Mouse (Mus musculus): ENCODE data around the gene Cldn7.

Gene Cldn7

DNA sequence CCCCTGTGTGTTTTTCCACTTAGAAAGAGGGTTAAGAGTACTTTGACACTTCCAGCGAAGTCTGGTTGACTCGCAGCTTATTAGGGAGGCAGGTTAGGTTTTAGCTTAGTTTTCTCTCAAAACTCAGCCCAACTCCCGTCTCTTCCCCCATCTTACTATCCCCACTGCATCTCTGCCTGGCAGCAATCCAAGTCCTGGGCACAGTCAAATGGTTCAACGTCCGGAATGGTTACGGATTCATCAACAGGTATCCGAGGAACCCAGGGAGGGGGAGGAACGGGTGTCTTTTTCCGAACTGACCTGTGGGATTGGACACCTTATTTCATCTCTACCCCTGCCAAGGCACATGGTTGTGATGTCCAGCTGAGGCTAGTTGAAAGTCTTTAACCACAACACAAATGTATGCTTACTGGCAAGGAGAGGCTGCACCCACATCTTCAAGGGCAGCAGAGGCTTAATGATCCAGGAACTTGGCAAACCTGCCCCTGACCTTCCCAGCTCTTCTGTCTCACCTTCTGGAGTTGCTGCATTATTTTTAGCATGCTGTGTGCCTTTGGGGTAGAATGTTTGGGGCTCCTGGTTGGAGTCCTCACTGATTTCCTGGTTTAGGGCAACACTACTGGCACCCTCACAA, 27.7 kb upstream of the Cldn7 start:
- TF ChIP-seq CTCF (conservative IDR thresholded peaks at IDR 0.05; ENCODE audit: low read length) (no peak), NANOG (IDR thresholded peaks at IDR 0.05; ENCODE audit: borderline replicate concordance, low read length) (no peak), POU5F1 (IDR thresholded peaks at IDR 0.05; ENCODE audit: borderline replicate concordance, low read length) (no peak)
- Histone ChIP-seq H3K9me3 (ENCODE audit: low read length) (no peaks in the 10 kb centered on the region), H3K36me3 (ENCODE audit: insufficient read depth, low read length) (peaks cover 7% of the 10 kb centered on the region), H3K4me3 (replicated peaks; ENCODE audit: low read length) (peak overlapping the region; percentile 80), H3K4me1 (replicated peaks; ENCODE audit: low read depth, low read length) (peaks cover 61% of the 10 kb centered on the region), H3K27me3 (ENCODE audit: insufficient read depth, low read length) (peaks cover 58% of the 10 kb centered on the region)

DNA sequence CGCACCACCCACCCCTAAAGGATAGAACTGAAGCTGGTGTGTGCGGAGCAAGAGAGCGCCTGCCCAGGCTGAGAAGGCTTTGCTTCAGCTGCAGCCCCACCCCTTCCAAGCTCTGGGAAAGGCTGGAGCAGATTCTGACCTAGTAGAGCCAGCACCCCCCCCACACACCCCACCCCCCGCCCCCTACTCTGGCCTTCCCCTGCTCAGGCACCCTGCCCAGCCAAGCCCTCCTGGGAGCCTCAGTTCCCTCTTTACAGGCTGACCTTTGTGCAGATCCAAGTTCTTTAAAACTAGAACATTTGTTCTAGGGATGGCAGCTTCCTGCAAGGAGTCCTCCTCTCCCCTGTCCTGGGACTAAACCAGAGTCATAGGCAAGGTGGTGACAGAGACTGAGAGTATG, 27.2 kb upstream of the Cldn7 start:
- no peaks in the 10 kb centered on the region for H3K9me3 ChIP-seq (ENCODE audit: low read length)
- H3K4me3 ChIP-seq (replicated peaks; ENCODE audit: low read length) = no peak overlapping the region
- H3K27me3 ChIP-seq (ENCODE audit: insufficient read depth, low read length) = peaks cover 58% of the 10 kb centered on the region
- peaks cover 62% of the 10 kb centered on the region for H3K4me1 ChIP-seq (replicated peaks; ENCODE audit: low read depth, low read length)
- TF ChIP-seq CTCF (conservative IDR thresholded peaks at IDR 0.05; ENCODE audit: low read length) (no peak), POU5F1 (IDR thresholded peaks at IDR 0.05; ENCODE audit: borderline replicate concordance, low read length) (no peak), NANOG (IDR thresholded peaks at IDR 0.05; ENCODE audit: borderline replicate concordance, low read length) (no peak)
- H3K36me3 ChIP-seq (ENCODE audit: insufficient read depth, low read length) = peaks cover 7% of the 10 kb centered on the region

DNA sequence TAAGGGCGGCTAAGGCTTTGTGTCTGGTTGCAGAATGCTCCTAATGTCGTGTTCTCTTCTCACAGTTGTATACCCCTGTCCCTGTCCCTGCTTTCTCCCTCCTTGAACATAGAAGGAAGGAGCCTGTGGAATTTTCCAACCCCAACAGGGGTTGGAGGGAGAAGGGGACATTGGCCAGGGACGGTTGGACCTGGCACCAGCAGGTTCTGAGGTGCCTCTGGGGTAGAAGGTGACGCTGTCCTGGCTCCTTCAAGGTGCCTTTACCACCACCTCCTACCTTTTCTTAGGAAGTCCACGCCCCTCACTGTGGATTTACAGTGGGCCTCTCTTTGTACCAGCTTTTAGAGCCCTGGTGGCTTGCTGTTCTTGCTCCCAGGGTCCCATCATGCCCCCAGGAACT, 26.7 kb upstream of the Cldn7 start:
- Histone ChIP-seq H3K4me1 (replicated peaks; ENCODE audit: low read depth, low read length) (peaks cover 66% of the 10 kb centered on the region), H3K27me3 (ENCODE audit: insufficient read depth, low read length) (peaks cover 61% of the 10 kb centered on the region), H3K4me3 (replicated peaks; ENCODE audit: low read length) (no peak overlapping the region), H3K36me3 (ENCODE audit: insufficient read depth, low read length) (peaks cover 7% of the 10 kb centered on the region), H3K9me3 (ENCODE audit: low read length) (no peaks in the 10 kb centered on the region)
- no peak for TF ChIP-seq CTCF (conservative IDR thresholded peaks at IDR 0.05; ENCODE audit: low read length)
- TF ChIP-seq NANOG (IDR thresholded peaks at IDR 0.05; ENCODE audit: borderline replicate concordance, low read length) = no peak
- no peak for TF ChIP-seq POU5F1 (IDR thresholded peaks at IDR 0.05; ENCODE audit: borderline replicate concordance, low read length)

DNA sequence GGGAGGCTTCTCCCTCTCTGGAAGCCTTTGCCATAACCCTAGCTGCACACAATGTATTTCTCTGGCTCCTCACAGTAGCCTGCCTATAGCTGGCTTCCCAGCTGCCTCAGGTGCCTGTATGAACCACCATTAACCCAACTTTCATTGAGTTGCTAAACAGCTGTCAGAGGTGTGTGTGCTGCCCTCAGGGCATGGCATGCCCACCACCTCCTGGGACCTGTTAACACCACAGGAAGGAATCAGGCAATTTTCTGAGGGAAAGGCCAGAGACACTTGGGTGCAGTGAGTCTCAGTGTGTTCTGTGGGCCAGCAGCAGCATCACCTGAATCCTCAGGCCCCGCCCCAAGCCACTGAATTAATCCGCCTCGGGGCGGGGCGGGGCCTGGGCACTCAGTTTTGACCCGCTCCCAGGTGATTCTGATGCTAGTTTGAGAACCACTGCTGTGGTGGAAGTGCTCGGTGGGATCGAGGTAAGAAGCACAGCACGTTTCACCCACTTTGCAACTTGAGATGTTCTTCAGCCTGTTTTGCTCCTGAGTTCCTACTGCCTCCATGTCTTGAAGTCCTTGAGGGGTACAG, 26.1 kb upstream of the Cldn7 start:
- Histone ChIP-seq H3K9me3 (ENCODE audit: low read length) (no peaks in the 10 kb centered on the region), H3K27me3 (ENCODE audit: insufficient read depth, low read length) (peaks cover 65% of the 10 kb centered on the region), H3K4me1 (replicated peaks; ENCODE audit: low read depth, low read length) (peaks cover 73% of the 10 kb centered on the region), H3K36me3 (ENCODE audit: insufficient read depth, low read length) (peaks cover 7% of the 10 kb centered on the region), H3K4me3 (replicated peaks; ENCODE audit: low read length) (no peak overlapping the region)
- TF ChIP-seq POU5F1 (IDR thresholded peaks at IDR 0.05; ENCODE audit: borderline replicate concordance, low read length) (no peak), NANOG (IDR thresholded peaks at IDR 0.05; ENCODE audit: borderline replicate concordance, low read length) (no peak), CTCF (conservative IDR thresholded peaks at IDR 0.05; ENCODE audit: low read length) (no peak)

DNA sequence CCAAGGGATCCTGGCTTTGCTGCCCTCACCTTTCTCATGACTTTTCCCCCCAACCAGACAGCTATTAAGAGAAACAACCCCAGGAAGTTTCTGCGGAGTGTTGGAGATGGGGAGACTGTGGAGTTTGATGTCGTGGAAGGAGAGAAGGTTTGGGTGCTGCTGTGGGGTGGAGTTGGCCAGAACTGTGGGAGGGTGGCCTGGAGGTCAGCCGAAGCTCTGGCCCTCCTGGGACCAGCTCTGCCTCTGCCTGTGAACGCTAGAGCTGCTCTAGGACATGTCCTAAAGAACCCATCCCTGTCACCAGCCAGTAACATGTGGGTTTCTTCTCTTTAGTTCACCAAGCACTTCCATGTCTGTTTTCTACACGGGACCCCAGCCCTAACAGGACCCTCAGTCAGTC, 25.4 kb upstream of the Cldn7 start:
- H3K4me1 ChIP-seq (replicated peaks; ENCODE audit: low read depth, low read length) = peaks cover 74% of the 10 kb centered on the region
- H3K9me3 ChIP-seq (ENCODE audit: low read length) = no peaks in the 10 kb centered on the region
- TF ChIP-seq CTCF (conservative IDR thresholded peaks at IDR 0.05; ENCODE audit: low read length) (no peak), NANOG (IDR thresholded peaks at IDR 0.05; ENCODE audit: borderline replicate concordance, low read length) (no peak), POU5F1 (IDR thresholded peaks at IDR 0.05; ENCODE audit: borderline replicate concordance, low read length) (no peak)
- peaks cover 9% of the 10 kb centered on the region for H3K36me3 ChIP-seq (ENCODE audit: insufficient read depth, low read length)
- H3K27me3 ChIP-seq (ENCODE audit: insufficient read depth, low read length) = peaks cover 65% of the 10 kb centered on the region
- H3K4me3 ChIP-seq (replicated peaks; ENCODE audit: low read length) = no peak overlapping the region

DNA sequence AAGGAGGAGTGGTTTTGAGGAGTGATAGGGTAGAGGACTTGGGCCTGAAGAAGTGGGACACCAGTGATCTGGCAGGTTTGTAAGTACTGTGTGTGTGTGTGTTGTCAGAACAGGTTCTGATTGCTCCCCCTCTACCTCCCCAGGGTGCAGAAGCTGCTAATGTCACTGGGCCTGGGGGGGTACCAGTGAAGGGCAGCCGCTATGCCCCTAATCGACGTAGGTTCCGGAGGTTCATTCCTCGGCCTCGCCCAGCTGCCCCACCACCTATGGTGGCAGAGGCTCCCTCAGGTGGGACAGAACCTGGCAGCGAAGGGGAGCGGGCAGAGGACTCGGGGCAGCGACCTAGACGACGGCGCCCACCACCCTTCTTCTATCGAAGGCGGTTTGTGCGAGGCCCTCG, 24.8 kb upstream of the Cldn7 start:
- Histone ChIP-seq H3K9me3 (ENCODE audit: low read length) (no peaks in the 10 kb centered on the region), H3K4me1 (replicated peaks; ENCODE audit: low read depth, low read length) (peaks cover 74% of the 10 kb centered on the region), H3K27me3 (ENCODE audit: insufficient read depth, low read length) (peaks cover 63% of the 10 kb centered on the region), H3K36me3 (ENCODE audit: insufficient read depth, low read length) (peaks cover 14% of the 10 kb centered on the region), H3K4me3 (replicated peaks; ENCODE audit: low read length) (no peak overlapping the region)
- TF ChIP-seq POU5F1 (IDR thresholded peaks at IDR 0.05; ENCODE audit: borderline replicate concordance, low read length) (no peak), CTCF (conservative IDR thresholded peaks at IDR 0.05; ENCODE audit: low read length) (no peak), NANOG (IDR thresholded peaks at IDR 0.05; ENCODE audit: borderline replicate concordance, low read length) (no peak)

DNA sequence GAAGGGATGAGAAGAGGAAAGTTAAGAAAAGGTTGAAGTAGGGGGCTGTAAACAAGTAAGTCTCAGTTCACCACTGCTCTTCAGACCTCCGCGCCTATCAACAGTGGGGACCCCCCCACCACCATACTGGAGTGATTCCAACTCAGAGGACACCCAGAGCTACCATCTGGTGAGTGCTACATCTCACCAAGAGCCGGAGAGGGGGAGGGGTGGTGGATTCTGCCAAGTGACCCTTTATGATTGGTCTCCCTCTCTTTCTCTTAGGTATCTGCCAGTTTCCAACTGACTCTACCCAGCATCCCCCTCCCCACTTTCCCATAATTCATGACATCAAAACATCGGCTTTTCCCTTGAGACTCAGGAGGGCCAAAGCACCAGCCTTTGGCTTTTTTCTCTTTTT, 23.6 kb upstream of the Cldn7 start:
- no peaks in the 10 kb centered on the region for H3K9me3 ChIP-seq (ENCODE audit: low read length)
- peaks cover 18% of the 10 kb centered on the region for H3K36me3 ChIP-seq (ENCODE audit: insufficient read depth, low read length)
- no peak for TF ChIP-seq CTCF (conservative IDR thresholded peaks at IDR 0.05; ENCODE audit: low read length)
- peaks cover 83% of the 10 kb centered on the region for H3K4me1 ChIP-seq (replicated peaks; ENCODE audit: low read depth, low read length)
- no peak overlapping the region for H3K4me3 ChIP-seq (replicated peaks; ENCODE audit: low read length)
- peaks cover 68% of the 10 kb centered on the region for H3K27me3 ChIP-seq (ENCODE audit: insufficient read depth, low read length)

DNA sequence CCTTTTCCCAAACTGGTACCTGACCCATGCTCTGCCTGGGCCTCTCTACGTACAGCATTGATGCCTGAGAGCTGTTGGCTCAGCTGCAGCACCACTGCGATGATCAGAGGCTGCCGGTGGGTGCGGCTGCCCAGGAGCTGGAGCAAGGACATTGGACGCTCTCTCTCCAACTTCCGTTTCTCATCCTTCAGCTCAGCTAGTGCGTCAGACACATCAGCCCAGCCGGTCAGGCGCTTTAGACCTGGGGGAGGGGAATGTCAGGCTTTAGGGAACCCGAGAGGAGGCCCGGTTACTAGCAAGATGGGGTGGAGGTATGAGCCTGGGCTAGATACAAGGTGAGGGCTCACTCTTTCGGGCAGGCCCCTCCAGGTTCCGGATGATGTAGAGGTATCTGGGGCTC, 19.4 kb upstream of the Cldn7 start:
- peaks cover 18% of the 10 kb centered on the region for H3K36me3 ChIP-seq (ENCODE audit: insufficient read depth, low read length)
- H3K4me1 ChIP-seq (replicated peaks; ENCODE audit: low read depth, low read length) = peaks cover 71% of the 10 kb centered on the region
- H3K4me3 ChIP-seq (replicated peaks; ENCODE audit: low read length) = no peak overlapping the region

More for the DNA sequence above, 19.4 kb upstream of the Cldn7 start:
- TF ChIP-seq POU5F1 (IDR thresholded peaks at IDR 0.05; ENCODE audit: borderline replicate concordance, low read length) (no peak), CTCF (conservative IDR thresholded peaks at IDR 0.05; ENCODE audit: low read length) (no peak), NANOG (IDR thresholded peaks at IDR 0.05; ENCODE audit: borderline replicate concordance, low read length) (no peak)
- H3K27me3 ChIP-seq (ENCODE audit: insufficient read depth, low read length) = peaks cover 55% of the 10 kb centered on the region
- H3K9me3 ChIP-seq (ENCODE audit: low read length) = no peaks in the 10 kb centered on the region
